Mouse (Mus musculus): ENCODE data around the gene Dnajb8.

Gene Dnajb8

DNA sequence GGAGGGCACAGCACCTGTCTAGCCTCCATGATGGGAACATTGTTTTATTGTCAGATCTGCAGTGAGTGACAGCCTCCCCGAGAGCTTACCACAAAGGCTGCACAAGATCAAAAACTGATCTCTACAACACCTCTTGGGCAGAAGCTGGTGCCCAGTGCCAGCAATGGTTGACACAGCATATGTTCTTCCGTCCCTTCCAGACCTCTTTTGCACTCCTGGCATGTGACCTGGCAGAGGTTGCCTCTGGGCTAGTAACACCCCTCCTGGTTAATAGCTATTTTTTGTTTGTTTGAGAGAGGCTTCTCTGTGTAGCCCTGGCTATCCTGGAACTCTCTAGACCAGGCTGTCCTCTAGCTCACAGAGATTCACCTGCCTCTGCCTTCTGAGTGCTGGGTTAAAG, 56.1 kb downstream of the Dnajb8 start:
- no peak for DNase-seq (ENCODE audit: low read depth, low spot score)

DNA sequence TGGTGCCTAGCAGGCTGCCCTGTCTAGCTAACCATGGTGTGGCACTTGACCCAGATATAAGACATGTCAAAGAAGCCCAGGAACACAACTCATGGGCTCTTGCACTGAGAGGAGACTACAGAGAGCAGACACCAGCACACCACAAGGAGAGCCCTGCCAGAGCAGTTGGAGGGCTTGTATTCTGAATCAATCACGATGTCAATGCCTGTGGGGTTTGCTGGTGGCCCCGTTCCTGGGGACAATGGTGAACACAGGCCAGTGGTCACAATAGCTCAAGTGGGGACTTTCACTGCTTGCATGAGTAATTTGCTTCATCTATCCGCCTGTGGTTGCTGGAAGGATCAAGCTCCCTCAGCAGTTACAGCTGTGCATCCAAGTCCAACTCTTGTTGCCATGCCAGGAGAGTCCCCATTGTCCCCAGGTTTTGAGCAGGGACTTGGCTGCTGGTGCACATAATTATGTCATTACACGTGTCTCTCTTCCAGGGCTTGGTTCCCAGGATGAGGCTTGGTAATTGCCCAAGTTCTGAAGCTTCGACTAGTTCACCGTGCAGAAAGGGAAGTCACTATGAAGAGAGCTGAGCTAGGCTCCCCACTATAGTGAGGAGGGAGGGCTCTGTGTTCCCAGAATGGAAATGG, 68.2 kb downstream of the Dnajb8 start:
- DNase-seq (ENCODE audit: low read depth, low spot score), result no peak

DNA sequence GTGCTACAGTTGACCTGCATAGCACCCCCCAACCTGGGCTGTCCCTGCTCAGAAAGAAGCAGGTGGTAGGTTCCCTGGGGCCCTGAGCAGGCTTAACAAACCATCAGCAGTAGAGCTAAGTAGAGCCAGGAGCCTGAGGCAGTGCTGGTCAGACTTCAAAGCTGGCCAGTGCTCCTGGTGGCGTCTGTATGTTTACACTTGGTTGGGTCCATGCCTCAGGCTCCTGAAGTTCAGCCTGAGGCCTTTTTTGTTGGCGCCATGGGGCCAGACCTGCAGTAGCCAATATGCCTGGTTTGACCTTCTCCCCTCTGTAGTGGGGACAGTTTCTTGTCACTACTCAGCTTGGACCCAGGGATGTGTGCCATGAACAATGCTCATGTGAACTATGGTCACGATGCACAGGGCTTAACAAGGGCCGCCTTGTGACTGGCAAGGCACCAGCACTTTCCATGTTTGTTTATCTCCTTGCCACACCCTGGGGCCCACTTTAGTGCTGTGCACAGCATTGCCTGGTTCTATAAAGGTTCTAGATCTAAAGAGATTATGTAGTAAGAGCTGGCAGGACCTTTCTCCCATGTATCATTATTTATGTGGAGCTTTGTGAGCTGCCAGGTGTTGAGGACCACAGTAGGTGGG, 70.3 kb downstream of the Dnajb8 start:
- DNase-seq (ENCODE audit: low read depth, low spot score), result no peak

DNA sequence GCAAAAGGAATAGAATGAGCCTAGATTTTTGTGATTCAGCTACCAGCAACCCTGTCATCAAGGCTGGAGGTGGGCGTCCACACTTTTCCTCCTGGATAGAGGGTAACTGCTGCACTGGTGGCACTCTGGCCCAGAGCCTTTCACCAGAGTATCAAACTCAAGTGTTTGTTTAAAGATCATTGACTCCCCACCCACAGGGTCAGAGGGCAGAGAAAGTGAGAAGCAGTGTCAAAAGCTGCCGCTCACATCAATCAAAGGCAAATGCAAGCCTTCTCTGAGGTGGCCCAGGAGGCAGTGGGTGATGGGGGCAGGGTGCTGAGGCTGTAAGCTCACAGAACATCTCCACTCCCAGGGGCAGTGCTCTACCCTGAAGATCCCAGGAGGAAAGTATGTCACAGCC, 77.4 kb downstream of the Dnajb8 start:
- DNase-seq (ENCODE audit: low read depth, low spot score), result no peak

DNA sequence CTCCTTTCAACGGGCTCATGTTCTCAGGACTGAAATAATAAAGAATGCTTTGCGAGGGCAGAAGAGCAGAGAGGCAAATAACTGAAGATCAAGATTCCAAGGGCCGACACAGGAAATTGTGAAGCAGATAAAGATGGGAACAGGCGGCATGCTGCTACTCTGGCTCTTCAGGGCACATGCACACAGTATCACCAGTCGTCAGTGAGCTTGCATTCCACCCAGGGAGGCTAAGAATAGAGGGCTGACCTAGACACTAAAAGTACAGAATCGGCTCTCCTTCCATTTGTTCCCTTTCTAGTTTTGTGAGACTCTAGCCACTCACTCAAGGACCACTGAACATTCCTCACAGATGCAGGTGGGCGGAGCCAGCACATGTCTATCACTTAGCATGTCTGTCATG, 79.2 kb downstream of the Dnajb8 start:
- DNase-seq (ENCODE audit: low read depth, low spot score), result peak; percentile 14

Data from R1 (cell line).